Mouse (Mus musculus) G1E (cell line): Measurements from ENCODE around the gene Cntnap3.

Experiments
- CTCF ChIP-seq: IDR thresholded peaks from 2 replicates; pipeline ENCODE4 v1.5.1; 2012; ENCODE audit warnings: low read depth, low read length, inconsistent platforms, mixed read lengths
- POLR2AphosphoS5 ChIP-seq: IDR thresholded peaks from 2 replicates; pipeline ENCODE4 v1.6.1; 2012; ENCODE audit warnings: low read depth, low read length, inconsistent platforms; ENCODE audit not compliant: insufficient replicate concordance

GRCm38 (mm10) chr13:64716791-64717190, 187.0 kb downstream of the Cntnap3 start:
- TF ChIP-seq CTCF (no peak), POLR2AphosphoS5 (no peak)
